Mouse (Mus musculus) thymus, adult 2 months (tissue): ENCODE data around the gene Itpripl1.

ENCODE experiments used
- CTCF ChIP-seq: fragments of 200-500 bp; IDR thresholded peaks from 2 replicates; pipeline ENCODE4 v1.5.1; 2012; ENCODE audit warnings: mild to moderate bottlenecking, control low read depth, low read length, moderate library complexity, borderline replicate concordance; ENCODE audit not compliant: control insufficient read depth, poor library complexity, insufficient read depth; ENCODE audit errors: extremely low read depth
- POLR2A ChIP-seq: fragments of 200-500 bp; IDR thresholded peaks from 2 replicates; pipeline ENCODE4 v1.6.1; 2012; ENCODE audit warnings: mild to moderate bottlenecking, low read length, control low read depth, moderate library complexity; ENCODE audit not compliant: control insufficient read depth, poor library complexity, insufficient read depth; ENCODE audit errors: extremely low read depth

DNA sequence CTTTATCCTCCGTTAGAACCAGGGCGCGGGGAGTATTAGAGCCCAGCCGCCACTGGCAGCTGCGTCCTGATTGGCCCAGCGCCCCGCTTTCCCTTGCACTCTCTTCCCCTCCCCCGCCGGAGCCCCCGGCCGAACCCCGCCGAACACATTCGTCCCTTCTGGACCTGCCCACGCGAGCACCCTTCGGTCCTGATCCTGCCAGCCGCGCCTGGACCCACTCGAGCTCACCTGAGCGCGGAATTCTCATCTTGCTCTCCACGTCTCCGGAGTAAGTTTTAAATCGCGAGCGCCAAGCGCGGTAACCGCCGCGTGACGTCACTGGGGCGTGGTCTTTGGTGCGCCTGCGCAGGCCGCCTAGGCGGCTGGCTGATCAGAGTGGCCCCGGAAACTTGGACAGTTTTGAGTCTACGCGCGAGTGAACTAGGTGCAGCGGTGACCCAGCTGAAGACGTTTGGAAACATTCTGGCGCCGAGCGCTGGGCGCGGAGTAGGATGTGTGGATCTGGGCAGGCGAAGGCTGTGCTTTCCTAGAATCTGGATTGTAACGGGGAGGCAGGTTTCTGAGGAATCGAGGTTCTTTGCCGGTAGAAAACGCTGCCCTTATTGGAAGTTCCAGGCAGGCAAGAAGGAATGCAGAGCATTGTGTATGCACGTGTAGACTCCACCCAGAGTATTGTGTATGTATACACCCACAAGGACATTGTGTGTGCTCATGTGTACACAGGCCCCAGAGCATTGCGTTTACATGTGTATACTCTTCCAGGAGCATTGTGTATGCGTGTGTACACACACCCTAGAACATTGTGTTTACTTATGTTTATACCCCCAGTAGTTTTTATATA lies 9.4 kb downstream of the Itpripl1 start, which contains the start of gene Ncaph:
- TF ChIP-seq CTCF (peak; percentile 49; the same call in 1 of the 2 replicates), POLR2A (peak; percentile 91)
